Mouse (Mus musculus): ENCODE measurements around the gene Vat1.
A peak's percentile ranks its signal among the peaks of the same experiment; 100 is the strongest.
"Not testable (repeated sequence)": the region's sequence is repeated elsewhere in the genome, so short reads cannot be mapped to it uniquely, and the experiment has no call there.

Vat1 gene

DNA sequence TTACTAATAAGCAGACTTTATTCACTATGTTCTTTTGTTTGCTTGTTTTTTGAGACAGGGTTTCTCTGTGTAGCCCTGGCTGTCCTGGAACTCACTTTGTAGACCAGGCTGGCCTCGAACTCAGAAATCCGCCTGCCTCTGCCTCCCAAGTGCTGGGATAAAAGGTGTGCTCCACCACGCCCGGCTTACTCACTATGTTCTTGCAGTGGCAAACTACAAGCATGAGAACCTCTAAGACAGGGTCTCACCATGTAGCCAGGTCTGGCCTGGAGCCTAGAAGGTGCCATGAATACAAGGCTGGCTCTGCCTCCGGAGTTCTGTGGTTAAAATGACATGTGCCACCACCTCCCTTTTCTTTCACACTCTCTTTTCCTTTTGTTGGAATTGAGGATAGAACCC lies 521 bp upstream of the Vat1 start:
- DNase-seq (ENCODE audit: low read depth in 1 of 2, low spot score in 2 of 2), result not testable (repeated sequence)

- peak in 1 of 2 experiments; percentile 63 for DNase-seq (ENCODE audit: low read depth in 1 of 2, low spot score in 2 of 2)
Observed at GRCm38 (mm10) chr11:101465101-101465868, 745 bp downstream of the Vat1 start.

DNA sequence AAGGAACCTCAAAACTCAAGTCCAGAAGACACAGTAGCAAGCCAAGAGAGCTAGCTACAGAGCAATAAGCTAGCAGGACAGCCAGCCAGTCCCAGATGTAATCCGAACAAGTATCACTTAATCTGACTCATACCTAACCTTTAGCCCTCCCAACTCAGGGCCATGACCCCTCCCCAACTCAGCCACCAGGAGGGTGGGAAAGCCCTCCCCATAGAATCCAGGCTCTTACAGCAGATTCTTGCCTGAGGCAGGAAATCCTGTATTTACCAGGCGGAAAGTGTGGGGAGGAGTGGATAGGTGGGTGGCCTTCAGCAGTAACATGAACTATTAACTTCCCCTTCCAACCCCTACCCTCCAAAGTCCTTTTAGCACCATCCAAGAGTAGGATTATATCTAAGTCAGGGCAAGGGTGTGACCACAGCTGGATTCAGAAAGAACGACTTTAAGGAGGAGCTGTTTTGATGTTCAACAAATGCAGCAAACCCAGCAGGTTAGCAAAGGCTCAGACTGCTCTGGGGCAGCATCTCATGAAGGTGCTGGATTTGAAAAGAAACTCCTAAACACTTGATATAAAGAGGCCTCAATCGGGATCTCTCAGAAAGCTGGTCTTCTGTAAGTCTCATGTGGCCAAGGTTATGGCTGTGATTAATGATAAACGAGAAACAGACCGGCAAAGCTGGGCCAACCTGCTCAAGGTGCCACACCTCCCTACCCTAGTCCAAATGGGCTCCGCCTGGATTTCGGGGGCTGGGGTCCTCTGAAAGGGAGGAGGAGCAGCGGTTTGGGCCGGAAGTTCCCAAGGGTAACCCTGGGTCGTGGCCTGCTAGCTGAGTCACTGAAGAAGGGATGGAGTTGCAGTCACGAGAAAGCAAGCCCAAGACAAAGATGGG lies 1.6 kb downstream of the Vat1 start, which contains the start of gene Rnd2:
Rnd2 (plus strand) TSS at position 789 of the 890 bp plus-strand sequence.
- DNase-seq (ENCODE audit: low read depth in 1 of 2, low spot score in 2 of 2), result no peak

GRCm38 (mm10) chr11:101462583-101463440 lies 3.2 kb downstream of the Vat1 start:
- peak in 1 of 2 experiments; percentile 19 for DNase-seq (ENCODE audit: low read depth in 1 of 2, low spot score in 2 of 2)

- DNase-seq (ENCODE audit: low read depth in 1 of 2, low spot score in 2 of 2), result no peak
Observed at GRCm38 (mm10) chr11:101462141-101462540, 3.9 kb downstream of the Vat1 start.

DNA sequence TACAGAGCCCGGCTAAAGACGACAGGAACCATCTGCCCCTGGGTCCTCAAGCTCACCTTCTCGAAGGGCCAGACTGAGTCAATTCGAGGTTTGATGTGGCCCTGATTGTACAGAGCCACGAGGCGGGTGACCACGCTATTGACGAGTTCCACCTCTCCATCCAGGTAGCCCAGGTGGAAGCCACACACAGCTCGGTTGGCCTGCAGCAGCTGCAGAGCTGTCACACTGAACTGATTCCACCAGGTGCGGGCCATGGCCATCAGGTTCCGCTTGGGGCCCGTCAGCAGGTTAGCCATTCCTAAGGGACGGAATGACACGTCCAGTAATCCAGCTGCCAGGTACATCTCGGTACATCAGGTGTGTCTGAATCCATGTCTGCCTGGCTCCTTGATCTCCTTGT lies 5.7 kb downstream of the Vat1 start:
- no peak for DNase-seq (ENCODE audit: low read depth in 1 of 2, low spot score in 2 of 2)

DNA sequence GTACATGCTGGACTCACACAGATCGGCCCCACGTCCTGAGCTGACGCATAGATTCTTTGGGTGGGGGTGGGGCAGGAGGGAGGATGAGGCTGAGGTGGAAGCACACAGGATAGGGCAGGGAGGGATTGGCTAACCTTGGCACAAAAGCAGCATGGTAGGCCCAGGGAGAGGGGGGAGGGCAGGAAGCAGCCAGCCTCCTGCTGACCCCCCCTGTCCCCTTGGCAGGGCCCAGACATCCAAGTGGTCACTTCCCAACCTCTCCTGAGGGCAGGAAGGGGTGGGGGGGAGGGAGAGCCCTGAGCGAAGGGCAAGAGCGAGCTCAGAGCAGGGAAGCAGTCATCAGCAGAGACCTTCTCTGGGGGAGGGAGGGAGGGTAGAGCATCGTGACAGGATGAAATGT lies 6.3 kb downstream of the Vat1 start:
- no peak for DNase-seq (ENCODE audit: low read depth in 1 of 2, low spot score in 2 of 2)

DNA sequence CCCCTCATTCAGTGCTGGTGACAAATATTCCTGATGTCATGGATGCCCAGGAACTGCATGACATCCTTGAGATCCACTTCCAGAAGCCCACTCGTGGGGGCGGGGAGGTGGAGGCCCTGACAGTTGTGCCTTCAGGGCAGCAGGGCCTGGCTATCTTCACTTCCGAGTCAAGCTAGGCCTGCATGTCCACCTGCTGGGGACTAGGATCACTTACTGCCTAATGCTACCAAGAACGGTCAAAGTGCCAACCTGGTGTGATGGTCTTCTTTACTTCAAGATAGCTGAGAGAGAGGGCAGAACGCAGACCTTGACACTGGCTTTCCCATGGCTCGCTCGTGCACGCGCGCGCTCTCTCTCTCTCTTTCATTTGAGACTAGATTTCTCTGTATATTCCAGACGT lies 7.8 kb downstream of the Vat1 start:
- no peak for DNase-seq (ENCODE audit: low read depth in 1 of 2, low spot score in 2 of 2)

DNA sequence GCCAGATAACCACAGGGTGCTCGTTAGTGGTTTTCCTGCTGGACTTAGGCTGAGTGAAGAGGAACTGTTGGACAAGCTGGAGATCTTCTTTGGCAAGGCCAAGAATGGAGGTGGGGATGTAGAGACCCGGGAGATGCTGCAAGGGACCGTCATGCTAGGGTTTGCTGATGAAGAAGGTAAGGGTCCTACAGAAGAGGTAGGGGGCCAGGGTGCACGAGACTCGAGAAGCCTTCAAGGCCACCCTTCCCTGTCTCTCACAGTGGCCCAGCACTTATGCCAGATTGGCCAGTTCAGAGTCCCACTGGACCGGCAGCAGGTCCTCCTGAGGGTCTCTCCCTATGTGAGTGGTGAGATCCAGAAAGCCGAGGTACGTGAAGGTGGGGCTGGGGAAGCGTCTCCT lies 8.4 kb downstream of the Vat1 start:
- no peak for DNase-seq (ENCODE audit: low read depth in 1 of 2, low spot score in 2 of 2)

DNA sequence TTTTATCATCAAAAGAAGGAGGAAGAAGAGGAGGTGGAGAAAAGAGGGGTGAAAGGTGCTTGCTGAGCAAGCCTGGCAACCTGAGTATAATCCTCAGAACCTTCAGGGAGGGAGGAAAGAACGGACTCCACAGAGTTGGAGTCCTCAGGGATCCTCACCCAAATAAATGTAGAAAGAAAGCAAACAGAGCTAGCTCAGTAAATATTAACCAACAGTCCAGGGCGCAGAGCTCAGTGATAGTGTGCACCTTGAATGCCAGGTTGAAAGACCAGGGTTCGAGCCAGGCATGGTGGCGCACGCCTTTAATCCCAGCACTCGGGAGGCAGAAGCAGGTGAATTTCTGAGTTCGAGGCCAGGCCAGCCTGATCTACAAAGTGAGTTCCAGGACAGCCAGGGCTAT lies 10.4 kb downstream of the Vat1 start:
- DNase-seq (ENCODE audit: low read depth in 1 of 2, low spot score in 2 of 2), result no peak

DNA sequence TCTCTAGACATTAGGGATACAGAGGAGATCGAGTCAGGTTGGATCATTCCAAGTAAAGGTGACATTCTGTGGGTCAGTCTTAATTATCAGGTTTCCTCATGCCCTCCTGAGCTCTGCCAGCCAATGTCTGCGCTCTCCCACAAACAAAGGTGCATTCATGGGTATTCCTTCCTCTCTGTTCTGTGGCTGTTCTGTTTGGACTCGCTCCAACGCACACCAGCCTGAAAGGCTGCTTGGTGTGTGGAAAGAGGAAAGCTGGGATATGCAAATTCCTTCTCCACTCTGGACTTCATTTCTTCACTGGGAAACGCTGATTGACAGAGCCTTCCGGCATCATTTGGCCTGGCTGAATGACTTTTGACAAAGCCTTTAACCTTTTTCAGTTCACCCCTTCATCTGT lies 11.3 kb downstream of the Vat1 start:
- DNase-seq (ENCODE audit: low read depth in 1 of 2, low spot score in 2 of 2), result no peak

DNA sequence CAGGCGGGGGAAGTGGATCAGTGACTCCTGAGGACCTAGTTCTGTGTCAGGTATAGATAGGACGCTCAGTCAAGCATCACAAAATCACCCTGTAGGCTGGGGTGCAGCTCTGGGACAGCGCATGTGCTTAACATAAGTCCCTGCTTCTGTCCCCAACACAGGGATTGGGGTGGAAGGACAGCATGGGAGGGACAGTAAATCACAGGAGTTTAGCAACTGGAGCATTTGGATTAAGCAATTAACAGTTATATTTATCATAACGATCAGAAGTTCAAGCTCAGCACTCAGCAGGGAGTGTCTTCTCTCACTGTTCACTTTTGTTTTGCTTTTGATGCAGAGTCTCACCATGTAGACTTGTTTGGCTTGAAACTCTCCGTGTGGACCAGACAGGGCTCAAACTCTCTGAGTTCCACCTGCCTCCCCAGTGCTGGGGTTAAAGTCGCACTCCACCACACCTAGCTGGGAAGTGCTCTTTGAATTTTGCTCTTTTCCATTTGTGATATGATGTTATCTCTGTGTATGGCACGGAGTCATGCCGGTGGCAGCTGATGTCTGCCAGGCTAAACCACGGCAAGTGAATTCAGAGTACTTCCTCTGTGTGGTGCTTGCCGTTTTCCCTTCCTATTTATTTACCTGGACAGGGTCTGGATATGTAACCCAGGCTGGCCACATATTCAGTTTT lies 13.8 kb downstream of the Vat1 start:
- no peak for DNase-seq (ENCODE audit: low read depth in 1 of 2, low spot score in 2 of 2)

- DNase-seq (ENCODE audit: low read depth in 1 of 2, low spot score in 2 of 2), result no peak
Observed at GRCm38 (mm10) chr11:101451536-101451935, 14.5 kb downstream of the Vat1 start.

DNA sequence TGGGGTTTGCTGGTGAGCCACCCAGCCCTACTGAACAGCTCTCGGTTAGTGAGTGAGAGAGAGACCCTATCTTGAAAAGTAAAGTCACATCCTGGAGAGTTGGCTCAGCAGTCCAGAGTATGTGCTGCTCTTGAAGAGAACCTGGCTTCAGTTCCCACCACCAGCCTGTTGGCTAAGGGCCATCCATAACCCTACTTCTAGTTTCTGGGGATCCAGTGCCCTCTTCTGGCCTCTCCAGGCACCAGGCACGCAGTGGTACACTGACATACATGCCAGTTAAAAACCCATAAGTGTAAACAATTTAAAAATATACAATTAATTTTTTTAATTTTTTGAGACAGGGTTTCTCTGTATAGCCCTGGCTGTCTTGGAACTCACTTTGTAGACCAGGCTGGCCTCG lies 15.6 kb downstream of the Vat1 start:
- no peak for DNase-seq (ENCODE audit: low read depth in 1 of 2, low spot score in 2 of 2)

DNA sequence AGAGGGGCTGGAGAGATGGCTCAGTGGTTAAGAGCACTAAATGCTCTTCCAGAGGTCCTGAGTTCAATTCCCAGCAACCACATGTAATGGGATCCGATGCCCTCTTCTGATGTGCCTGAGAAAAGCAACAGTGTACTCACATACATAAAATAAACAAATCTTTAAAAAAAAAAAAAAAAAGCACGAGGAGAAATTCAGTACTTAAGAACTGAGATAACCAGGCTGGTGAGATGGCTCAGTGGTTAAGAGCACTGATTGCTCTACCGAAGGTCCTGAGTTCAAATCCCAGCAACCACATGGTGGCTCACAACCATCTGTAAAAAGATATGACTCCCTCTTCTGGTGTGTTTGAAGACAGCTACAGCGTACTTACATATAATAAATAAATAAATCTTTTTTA lies 16.4 kb downstream of the Vat1 start:
- DNase-seq (ENCODE audit: low read depth in 1 of 2, low spot score in 2 of 2), result not testable (repeated sequence)

DNA sequence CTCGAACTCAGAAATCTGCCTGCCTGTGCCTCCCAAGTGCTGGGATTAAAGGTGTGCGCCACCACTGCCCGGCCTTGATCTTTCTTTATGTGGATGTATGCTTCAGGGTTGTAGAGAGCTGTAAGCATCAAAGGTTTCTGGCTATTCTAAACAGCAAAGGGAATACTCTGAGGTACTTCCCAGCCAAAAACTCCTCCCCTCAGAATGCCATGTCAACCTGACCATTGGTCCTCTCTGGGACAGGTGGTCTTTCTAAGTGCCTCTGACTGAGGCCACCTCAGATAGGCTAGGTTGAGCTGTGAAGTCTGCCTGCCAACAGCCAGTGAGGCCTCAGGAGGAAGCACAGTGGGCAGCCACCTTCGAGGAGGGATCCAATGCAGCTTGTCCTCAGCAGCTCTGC lies 17.1 kb downstream of the Vat1 start:
- DNase-seq (ENCODE audit: low read depth in 1 of 2, low spot score in 2 of 2), result no peak

GRCm38 (mm10) chr11:101448274-101448746 lies 17.7 kb downstream of the Vat1 start, which contains the start of gene Ifi35:
Gene Ifi35, plus strand, starts transcription at chr11:101448407.
- DNase-seq (ENCODE audit: low read depth in 1 of 2, low spot score in 2 of 2), result peak in 1 of 2 experiments; percentile 65

GRCm38 (mm10) chr11:101447786-101448185 lies 18.2 kb downstream of the Vat1 start:
- no peak for DNase-seq (ENCODE audit: low read depth in 1 of 2, low spot score in 2 of 2)

GRCm38 (mm10) chr11:101446860-101447259 lies 19.2 kb downstream of the Vat1 start:
- DNase-seq (ENCODE audit: low read depth in 1 of 2, low spot score in 2 of 2), result not testable (repeated sequence)

DNA sequence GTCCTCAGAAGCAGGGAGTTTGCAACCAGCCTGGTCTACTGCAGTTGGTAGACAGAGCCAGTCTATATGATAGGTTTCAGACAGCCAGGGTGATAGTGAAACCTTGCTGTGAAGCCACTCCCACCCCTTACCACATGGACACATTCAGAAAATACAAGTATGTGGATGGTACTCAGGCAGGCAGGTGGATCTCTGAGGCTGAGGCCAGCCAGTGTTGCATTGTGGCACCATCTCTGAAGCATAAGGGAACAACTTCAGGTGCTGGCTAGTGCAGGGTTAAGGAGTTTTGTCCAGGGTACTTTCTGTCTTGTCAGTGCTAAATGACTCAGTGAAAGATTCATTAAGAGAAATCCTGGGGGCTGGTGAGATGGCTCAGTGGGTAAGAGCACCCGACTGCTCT lies 19.7 kb downstream of the Vat1 start:
- no peak for DNase-seq (ENCODE audit: low read depth in 1 of 2, low spot score in 2 of 2)
